Mouse (Mus musculus) left cerebral cortex, postnatal 36 days (tissue): ENCODE results near the gene Prdm16. TPM values are rescaled to one million over a fixed set of nuclear protein-coding genes. Genes with fewer than 3 reads are reported as not detected.

Experiments
- DNase-seq, 2 experiments: peaks; one replicate each; pipeline ENCODE4 v3.0.0; 2021 to 2022; ENCODE audit warnings: low spot score in 2 of 2, mixed read lengths in 1 of 2
- intact Hi-C: fragments of 180-260 bp; cut with DNase I; formaldehyde crosslinking; loops from one replicate; pipeline ENCODE4 v1.15.1; 2025
- total RNA-seq, 2 experiments: library from RNA; stranded (reverse); gene quantifications; 2 replicates each; pipeline ENCODE4 v1.2.3; 2021

The Prdm16 gene
- total RNA-seq, 2 experiments from 2014 or later, result 7.2 to 9.7 TPM

- intact Hi-C loops, result loop anchor here (10.0 kb wide), 1 partner anchor 462 kb away; no protein-coding TSS in a partner anchor
- no peak for DNase-seq
Observed at GRCm38 (mm10) chr4:154333300-154333699, 303.4 kb downstream of the Prdm16 start.

- DNase-seq, result no peak
- intact Hi-C loops, result loop anchor here (10.0 kb wide), 1 partner anchor 464 kb away; no protein-coding TSS in a partner anchor
Observed at GRCm38 (mm10) chr4:154331271-154331670, 305.4 kb downstream of the Prdm16 start.

- intact Hi-C loops, result loop anchor here (10.0 kb wide), 1 partner anchor 465 kb away; no protein-coding TSS in a partner anchor
Observed at GRCm38 (mm10) chr4:154330001-154330400, 306.7 kb downstream of the Prdm16 start.

GRCm38 (mm10) chr4:154328836-154329235 is 307.8 kb downstream of the Prdm16 start:
- intact Hi-C loops, result loop anchor here (1.0 to 5.0 kb wide), 3 partner anchors 63 to 498 kb away; no protein-coding TSS in a partner anchor
- DNase-seq, result peak; percentile 71 to 76

More at GRCm38 (mm10) chr4:154330001-154330400, 306.7 kb downstream of the Prdm16 start:
- DNase-seq, result no peak

GRCm38 (mm10) chr4:154328431-154328830 is 308.2 kb downstream of the Prdm16 start:
- peak in 1 of 2 experiments; percentile 6 for DNase-seq
- intact Hi-C loops, result loop anchor here (1.0 to 5.0 kb wide), 3 partner anchors 64 to 499 kb away; no protein-coding TSS in a partner anchor

- no peak for DNase-seq
- intact Hi-C loops, result loop anchor here (5.0 kb wide), 2 partner anchors 67 to 502 kb away; no protein-coding TSS in a partner anchor
Observed at GRCm38 (mm10) chr4:154325410-154325809, 311.3 kb downstream of the Prdm16 start.

GRCm38 (mm10) chr4:154313622-154313967 is 323.1 kb downstream of the Prdm16 start:
- intact Hi-C loops, result no loop called here
- no peak for DNase-seq

GRCm38 (mm10) chr4:154312935-154313621 is 323.6 kb downstream of the Prdm16 start:
- DNase-seq, result peak; percentile 18 to 19
- intact Hi-C loops, result no loop called here

- no peak for DNase-seq
- intact Hi-C loops, result no loop called here
Observed at GRCm38 (mm10) chr4:154312143-154312812, 324.4 kb downstream of the Prdm16 start.

- intact Hi-C loops, result no loop called here
- no peak for DNase-seq
Observed at GRCm38 (mm10) chr4:154310576-154311262, 326.0 kb downstream of the Prdm16 start.

GRCm38 (mm10) chr4:154309131-154309530 is 327.5 kb downstream of the Prdm16 start:
- no peak for DNase-seq
- intact Hi-C loops, result no loop called here

- intact Hi-C loops, result loop anchor here (5.0 kb wide), 2 partner anchors 134 to 234 kb away; no protein-coding TSS in a partner anchor
- peak; percentile 10 to 43 for DNase-seq
Observed at GRCm38 (mm10) chr4:154301466-154301881, 335.2 kb downstream of the Prdm16 start, which contains the start of gene Arhgef16. Gene Arhgef16, minus strand, starts transcription at chr4:154301676.

- no peak for DNase-seq
- intact Hi-C loops, result loop anchor here (5.0 kb wide), 2 partner anchors 132 to 232 kb away; no protein-coding TSS in a partner anchor
Observed at GRCm38 (mm10) chr4:154299541-154300271, 337.0 kb downstream of the Prdm16 start.

GRCm38 (mm10) chr4:154297761-154298160 is 338.9 kb downstream of the Prdm16 start:
- intact Hi-C loops, result no loop called here
- no peak for DNase-seq

GRCm38 (mm10) chr4:154294262-154294731 is 342.4 kb downstream of the Prdm16 start:
- intact Hi-C loops, result no loop called here
- no peak for DNase-seq

GRCm38 (mm10) chr4:154293735-154294201 is 342.9 kb downstream of the Prdm16 start:
- intact Hi-C loops, result no loop called here
- DNase-seq, result no peak

GRCm38 (mm10) chr4:154283671-154284070 is 353.0 kb downstream of the Prdm16 start:
- intact Hi-C loops, result no loop called here
- no peak for DNase-seq

GRCm38 (mm10) chr4:154279481-154279880 is 357.2 kb downstream of the Prdm16 start:
- intact Hi-C loops, result no loop called here
- DNase-seq, result no peak

GRCm38 (mm10) chr4:154273000-154273399 is 363.7 kb downstream of the Prdm16 start:
- intact Hi-C loops, result no loop called here
- DNase-seq, result peak in 1 of 2 experiments; percentile 23
